Mouse (Mus musculus): ENCODE measurements around the gene Adam26a. TPM values are rescaled to one million over a fixed set of nuclear protein-coding genes. Genes with fewer than 3 reads are reported as not detected.

Gene Adam26a
- polyA plus RNA-seq (2017; shearing (Covaris generic)): not detected

GRCm38 (mm10) chr8:43576607-43577006 is at the start of gene Adam26a:
TSS of gene Adam26a (minus strand) at chr8:43576707.

GRCm38 (mm10) chr8:43528006-43528405 is 48.5 kb downstream of the Adam26a start, which contains the start of gene Adam26b:
TSS of gene Adam26b (minus strand) at chr8:43528106.

Other genes with a start within 250 kb of the Adam26a start
- not detected for gene Adam26b, start 48.6 kb downstream of the Adam26a start, polyA plus RNA-seq (2017; shearing (Covaris generic))
- not detected for gene Gm5346, start 50.6 kb upstream of the Adam26a start, polyA plus RNA-seq (2017; shearing (Covaris generic))
- gene Adam34, start 133.3 kb upstream of the Adam26a start, polyA plus RNA-seq (2017; shearing (Covaris generic)): not detected